Mouse (Mus musculus) heart, postnatal 0 days (tissue): ENCODE data around the gene Lmnb2.

Experiments used
- CTCF ChIP-seq: IDR thresholded peaks from 2 replicates; pipeline ENCODE4 v1.5.1; 2016; ENCODE audit warnings: antibody characterized with exemption, control low read depth, low read depth
- EP300 ChIP-seq: IDR thresholded peaks from 2 replicates; pipeline ENCODE4 v1.6.1; 2016; ENCODE audit warnings: antibody characterized with exemption, low read depth

DNA sequence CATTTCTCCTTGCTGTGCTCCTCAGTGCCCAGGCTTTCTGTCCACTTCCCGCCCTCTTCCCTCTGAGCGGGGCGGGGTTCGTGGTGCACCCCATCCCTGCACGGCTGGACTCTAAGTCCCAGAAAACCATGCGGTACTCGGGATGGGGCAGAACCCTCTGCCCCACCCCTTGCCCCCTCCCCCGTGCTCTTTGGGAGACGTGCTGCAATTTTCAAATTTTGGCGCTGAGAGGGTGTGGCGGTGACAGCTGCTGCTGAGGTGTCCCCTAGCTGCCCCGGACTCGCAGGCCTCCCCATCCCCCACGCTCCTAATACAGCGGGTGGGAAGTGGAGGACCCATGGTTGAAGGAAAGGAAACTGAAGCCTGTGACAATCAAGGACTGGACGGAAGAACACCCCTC, 3.9 kb upstream of the Lmnb2 start:
- TF ChIP-seq CTCF (no peak), EP300 (no peak)
